ENCODE assay signal across 16 mouse cellular contexts in genomic region chr15:83847512-83847911, GRCm38 (mm10).
DNase-seq lines count a peak whose midpoint lies in the region; ATAC-seq lines count a peak whose summit lies in the region.
"Had no signal": no experiment of that assay in that cellular context is flagged by ENCODE, and none has a peak within 500 bp of the region (broad histone marks: within the 10 kb centered on the region; RNA-seq: fewer than 3 reads in every experiment).

No protein-coding gene starts in this region.

- H3K36me3 ChIP-seq in forebrain, embryonic 10.5 days (replicated peaks): peaks cover 16% of the 10 kb centered on the region
- H3K36me3 ChIP-seq in forebrain, embryonic 11.5 days (ENCODE audit: control insufficient read depth, insufficient read depth, low read length): no peaks in the 10 kb centered on the region
- no peaks in the 10 kb centered on the region for H3K36me3 ChIP-seq in midbrain, embryonic 10.5 days
- H3K36me3 ChIP-seq in midbrain, embryonic 11.5 days (ENCODE audit: control insufficient read depth, insufficient read depth, low read length): no peaks in the 10 kb centered on the region
- H3K36me3 ChIP-seq in midbrain, embryonic 13.5 days: no peaks in the 10 kb centered on the region
- H3K36me3 ChIP-seq: limb, embryonic 12.5 days had no signal

- WGBS in forebrain, embryonic 10.5 days: 76% methylated on average over 4 of the region's 4 CpGs
- WGBS in forebrain, embryonic 11.5 days: 76% methylated on average over 4 of the region's 4 CpGs
- WGBS in midbrain, embryonic 10.5 days: 78% methylated on average over 4 of the region's 4 CpGs
- 66% methylated on average over 4 of the region's 4 CpGs for WGBS in midbrain, embryonic 11.5 days
- WGBS in midbrain, embryonic 13.5 days: 79% methylated on average over 4 of the region's 4 CpGs

- ATAC-seq in forebrain, embryonic 11.5 days (replicated peaks; ENCODE audit: low FRiP score): no peak
- ATAC-seq in midbrain, embryonic 11.5 days (ENCODE audit: low FRiP score): no peak
- ATAC-seq in midbrain, embryonic 13.5 days: no peak
- ATAC-seq: intestine, embryonic 16.5 days had no signal

- H3K9ac ChIP-seq in forebrain, embryonic 11.5 days (ENCODE audit: low read length): no peak overlapping the region
- H3K9ac ChIP-seq in midbrain, embryonic 11.5 days (ENCODE audit: low read length): no peak overlapping the region
- H3K9ac ChIP-seq in midbrain, embryonic 13.5 days (replicated peaks): no peak overlapping the region
- H3K9ac ChIP-seq: limb, embryonic 12.5 days; liver, embryonic 14.5 days had no signal

- no peak overlapping the region for H3K4me3 ChIP-seq in forebrain, embryonic 10.5 days
- H3K4me3 ChIP-seq in forebrain, embryonic 11.5 days (ENCODE audit: low read depth, low read length): no peak overlapping the region
- no peak overlapping the region for H3K4me3 ChIP-seq in midbrain, embryonic 10.5 days
- H3K4me3 ChIP-seq in midbrain, embryonic 11.5 days (ENCODE audit: low read depth, low read length): no peak overlapping the region
- no peak overlapping the region for H3K4me3 ChIP-seq in midbrain, embryonic 13.5 days (replicated peaks)
- H3K4me3 ChIP-seq: limb, embryonic 12.5 days had no signal

- H3K27me3 ChIP-seq in forebrain, embryonic 10.5 days (ENCODE audit: poor library complexity, severe bottlenecking): peaks cover 15% of the 10 kb centered on the region
- 0 out of 2 replicates have a peak, but pooled peaks cover 2% of the 10 kb centered on the region for H3K27me3 ChIP-seq in forebrain, embryonic 11.5 days (ENCODE audit: control insufficient read depth, insufficient read depth, low read length)
- H3K27me3 ChIP-seq in midbrain, embryonic 10.5 days (ENCODE audit: low read depth, poor library complexity, severe bottlenecking): peaks cover 13% of the 10 kb centered on the region
- H3K27me3 ChIP-seq in midbrain, embryonic 11.5 days (ENCODE audit: control insufficient read depth, insufficient read depth, low read length): no peaks in the 10 kb centered on the region; the same call in 1 of the 2 replicates
- H3K27me3 ChIP-seq in midbrain, embryonic 13.5 days: peaks cover 9% of the 10 kb centered on the region; the same call in 1 of the 2 replicates

- DNase-seq in forebrain, embryonic 10.5 days (ENCODE audit: extremely low spot score, low spot score): no peak
- DNase-seq in forebrain, embryonic 11.5 days (ENCODE audit: low spot score): no peak
- DNase-seq in midbrain, embryonic 10.5 days (ENCODE audit: low spot score): no peak
- no peak for DNase-seq in midbrain, embryonic 11.5 days (ENCODE audit: low spot score, missing footprints)
- peak; percentile 47 for DNase-seq in right cerebral cortex, postnatal 4 days
- no peak for DNase-seq in kidney, adult 9 months
- DNase-seq in heart, postnatal 4 days: no peak
- DNase-seq: adrenal gland, postnatal 25 days; cerebellum, adult 9-11 months; kidney, postnatal 10 days; lung, postnatal 10 days; thymus, postnatal 4 days had no signal

- peak overlapping the region; percentile 31 for H3K27ac ChIP-seq in forebrain, embryonic 10.5 days
- no peak overlapping the region for H3K27ac ChIP-seq in forebrain, embryonic 11.5 days (ENCODE audit: low read depth, low read length)
- H3K27ac ChIP-seq in midbrain, embryonic 10.5 days (replicated peaks): peak overlapping the region; percentile 61; the same call in 1 of the 2 replicates
- no peak overlapping the region for H3K27ac ChIP-seq in midbrain, embryonic 11.5 days (ENCODE audit: low read depth, low read length)
- H3K27ac ChIP-seq in midbrain, embryonic 13.5 days: peak overlapping the region; percentile 35
- H3K27ac ChIP-seq: limb, embryonic 12.5 days; liver, embryonic 14.5 days had no signal

- H3K4me1 ChIP-seq in forebrain, embryonic 10.5 days: peaks cover 56% of the 10 kb centered on the region
- peaks cover 18% of the 10 kb centered on the region for H3K4me1 ChIP-seq in forebrain, embryonic 11.5 days (replicated peaks; ENCODE audit: control insufficient read depth, insufficient read depth, low read length)
- peaks cover 63% of the 10 kb centered on the region for H3K4me1 ChIP-seq in midbrain, embryonic 10.5 days
- peaks cover 20% of the 10 kb centered on the region for H3K4me1 ChIP-seq in midbrain, embryonic 11.5 days (ENCODE audit: control insufficient read depth, insufficient read depth, low read length)
- H3K4me1 ChIP-seq in midbrain, embryonic 13.5 days (replicated peaks): peaks cover 57% of the 10 kb centered on the region
- H3K4me1 ChIP-seq: limb, embryonic 12.5 days had no signal

- H3K9me3 ChIP-seq in forebrain, embryonic 10.5 days: no peaks in the 10 kb centered on the region
- H3K9me3 ChIP-seq in forebrain, embryonic 11.5 days (ENCODE audit: control insufficient read depth, low read length): no peaks in the 10 kb centered on the region
- H3K9me3 ChIP-seq in midbrain, embryonic 10.5 days (replicated peaks): no peaks in the 10 kb centered on the region
- H3K9me3 ChIP-seq in midbrain, embryonic 11.5 days (ENCODE audit: control insufficient read depth, low read length): no peaks in the 10 kb centered on the region
- no peaks in the 10 kb centered on the region for H3K9me3 ChIP-seq in midbrain, embryonic 13.5 days
- H3K9me3 ChIP-seq: limb, embryonic 12.5 days had no signal

- H3K4me2 ChIP-seq in forebrain, embryonic 11.5 days (ENCODE audit: low read depth, low read length, severe bottlenecking): no peak overlapping the region
- H3K4me2 ChIP-seq in midbrain, embryonic 11.5 days: no peak overlapping the region
- H3K4me2 ChIP-seq in midbrain, embryonic 13.5 days (replicated peaks): no peak overlapping the region
- H3K4me2 ChIP-seq: limb, embryonic 12.5 days had no signal

Comparison
In these comparisons a context has a peak if more than half of its experiments do, and no peak if none do; other contexts are left out.
1. H3K27ac ChIP-seq: peak in forebrain, embryonic 10.5 days (single experiment), midbrain, embryonic 10.5 days (single experiment) and midbrain, embryonic 13.5 days (single experiment); none in forebrain, embryonic 11.5 days (single experiment) and midbrain, embryonic 11.5 days (single experiment).